Mouse (Mus musculus) frontal cortex, postnatal 14 days (tissue): ENCODE measurements at regions not wholly inside any gene's neighbourhood (a gene's known extent, or its start where the extent isn't known, plus 50 kb on each side); places are given as distances from the start of the nearest gene placed in this dataset.

Source experiments
- DNase-seq, 2 experiments: peaks; one replicate each; pipeline ENCODE4 v3.0.0; 2022; ENCODE audit warnings: low spot score in 2 of 2

- DNase-seq: no peak
Observed at GRCm38 (mm10) chr11:112839721-112840494, 57.9 kb downstream of the Sox9 start.

GRCm38 (mm10) chr11:112840495-112840828, 58.4 kb downstream of the Sox9 start:
- no peak for DNase-seq

DNA sequence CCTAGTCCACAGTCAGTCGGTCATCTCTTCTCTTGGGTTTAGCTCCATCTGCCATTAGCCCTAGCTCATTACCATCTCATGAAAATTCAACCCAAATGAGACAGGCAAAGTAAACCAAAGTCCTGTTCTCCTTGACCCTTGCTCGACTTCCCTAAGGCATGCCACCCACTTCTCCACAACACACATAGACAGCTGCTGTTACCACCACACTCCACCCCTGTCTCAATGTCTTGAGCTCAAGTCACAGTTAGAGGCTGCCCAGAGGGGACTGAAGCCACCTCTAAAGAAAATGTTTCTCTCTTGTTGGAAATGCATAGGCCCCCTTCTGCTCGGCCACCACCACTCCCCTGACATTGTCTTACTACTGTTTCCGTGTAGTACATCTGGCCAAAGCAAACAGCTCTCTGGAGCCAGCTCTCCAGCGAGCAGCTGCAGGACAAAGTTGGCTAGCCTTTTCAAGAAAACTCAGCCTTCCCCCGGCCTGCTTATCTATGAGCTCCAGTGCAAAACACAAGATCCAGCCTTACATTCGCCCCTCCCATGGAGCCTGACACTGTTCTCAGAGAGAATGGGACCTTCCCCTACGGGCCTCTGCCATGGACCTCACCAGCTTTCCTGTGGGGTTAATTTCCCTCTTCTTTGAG, 62.4 kb downstream of the Sox9 start:
- no peak for DNase-seq

DNA sequence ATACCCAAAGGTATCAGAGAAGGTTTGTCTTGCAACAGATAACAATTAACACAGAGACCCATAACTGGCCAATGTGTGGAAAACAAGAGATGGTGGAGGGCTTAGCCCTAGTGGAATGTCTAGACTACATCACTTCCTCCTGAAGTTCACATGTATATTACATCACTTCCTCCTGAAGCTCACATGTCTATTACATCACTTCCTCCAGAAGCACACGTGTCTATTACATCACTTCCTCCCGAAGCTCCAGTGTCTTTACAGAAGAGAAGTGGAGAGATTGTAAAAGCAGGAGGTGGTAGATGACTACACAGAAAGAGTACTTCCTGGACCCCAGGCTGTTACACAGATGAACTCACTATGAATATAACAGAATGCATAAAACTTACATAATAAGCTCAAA, 65.1 kb downstream of the Sox9 start:
- no peak for DNase-seq

DNA sequence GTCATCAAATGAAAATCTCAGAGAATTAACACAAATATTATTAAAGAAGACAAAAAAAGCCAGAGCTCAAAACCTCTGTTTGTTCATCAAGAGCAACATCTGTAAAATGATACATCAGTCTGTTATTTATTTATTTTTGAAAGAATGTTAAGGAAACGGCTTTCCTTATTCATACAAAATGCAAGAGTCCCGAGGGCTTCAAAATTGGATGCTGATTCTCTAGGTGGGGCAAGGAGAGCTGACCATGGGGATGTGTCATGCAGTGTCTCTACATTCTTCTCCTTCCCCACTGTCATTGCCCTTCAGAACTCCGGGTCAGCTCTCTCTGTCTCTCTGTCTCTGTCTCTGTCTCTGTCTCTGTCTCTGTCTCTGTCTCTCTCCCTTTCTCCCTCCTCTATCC, 65.8 kb downstream of the Sox9 start:
- DNase-seq: no peak

DNA sequence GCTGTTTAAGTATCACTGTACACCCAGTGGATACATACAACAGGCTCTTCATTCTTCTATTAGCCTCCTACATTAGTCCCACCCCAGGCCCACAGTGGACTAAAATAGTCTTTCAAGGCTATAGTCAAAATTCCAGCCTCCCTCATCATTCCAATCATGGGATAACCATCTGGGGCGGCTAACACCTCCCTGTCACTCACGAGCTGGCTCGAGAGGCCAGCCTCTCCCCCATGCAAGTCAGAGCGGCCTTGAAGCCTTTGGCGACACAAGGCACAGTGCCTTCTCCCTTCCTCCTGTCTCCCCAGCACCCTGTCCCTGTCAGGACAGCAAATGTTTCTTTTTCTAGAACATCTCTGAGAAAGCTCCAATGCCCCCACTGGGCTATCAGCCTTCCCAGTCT, 68.0 kb downstream of the Sox9 start:
- DNase-seq: no peak

- DNase-seq: no peak
Observed at GRCm38 (mm10) chr11:112850532-112851272, 68.7 kb downstream of the Sox9 start.

- no peak for DNase-seq
Observed at GRCm38 (mm10) chr11:112851321-112851720, 69.3 kb downstream of the Sox9 start.

GRCm38 (mm10) chr11:112855975-112856374, 74.0 kb downstream of the Sox9 start:
- DNase-seq: no peak

GRCm38 (mm10) chr11:112859309-112859708, 77.3 kb downstream of the Sox9 start:
- DNase-seq: no peak

DNA sequence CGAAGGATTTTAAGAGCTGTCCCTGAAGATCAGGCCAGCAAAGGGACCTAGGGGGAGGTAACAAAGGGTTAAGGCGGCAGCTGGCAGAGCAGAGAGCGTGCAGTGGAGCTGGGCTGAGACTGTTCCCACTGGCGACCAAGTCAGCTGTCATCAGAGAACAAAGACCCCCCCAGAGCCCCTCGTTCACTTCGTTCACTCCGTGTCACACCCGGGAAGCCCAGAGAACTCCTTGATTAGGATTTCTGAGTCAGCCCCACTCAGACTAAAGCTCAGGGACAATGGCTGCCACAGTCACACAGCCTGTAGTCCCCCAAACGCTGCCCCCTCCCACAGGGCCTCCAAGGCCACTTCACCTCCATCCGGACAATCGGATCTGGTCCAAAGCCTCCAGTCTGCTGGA, 78.8 kb downstream of the Sox9 start:
- DNase-seq: no peak

DNA sequence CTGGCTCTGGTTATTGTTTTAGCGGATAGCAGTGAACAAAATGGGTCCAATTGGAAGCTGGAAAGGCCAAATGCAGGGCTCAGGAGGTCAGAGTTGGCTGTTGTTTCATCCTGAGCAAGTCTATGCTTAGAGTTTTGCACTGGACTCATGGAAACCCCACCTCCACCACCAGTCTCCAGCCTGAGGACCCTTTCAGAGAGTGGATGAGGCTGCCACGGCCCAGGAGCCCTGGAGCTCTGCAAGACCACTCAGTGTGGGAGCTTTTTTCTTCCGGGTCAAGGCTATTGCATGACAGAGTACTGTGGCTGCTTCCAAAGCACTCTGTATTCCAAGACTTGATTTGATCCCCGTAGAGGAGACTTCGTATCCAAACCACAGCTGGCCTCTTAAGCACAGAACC, 79.2 kb downstream of the Sox9 start:
- no peak for DNase-seq

DNA sequence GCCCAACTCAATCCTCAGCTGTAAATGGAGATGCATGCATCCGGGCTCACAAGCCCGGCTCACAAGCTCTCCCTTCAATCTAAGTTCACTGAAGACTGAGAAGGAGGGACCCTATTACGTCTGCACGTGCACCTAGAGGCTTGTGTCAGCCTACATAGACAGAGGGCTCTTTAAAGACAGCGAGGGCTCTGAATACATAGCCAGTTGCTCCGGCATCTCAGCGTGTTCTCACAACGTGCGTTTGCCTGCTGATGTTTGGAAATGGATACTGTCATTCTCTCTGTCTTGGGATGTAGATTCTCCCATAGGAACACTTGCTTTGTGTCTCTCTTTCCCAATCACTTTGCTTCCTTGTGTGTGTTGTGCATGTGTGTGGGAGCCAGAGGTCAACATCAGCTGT, 83.8 kb downstream of the Sox9 start:
- DNase-seq: no peak

DNA sequence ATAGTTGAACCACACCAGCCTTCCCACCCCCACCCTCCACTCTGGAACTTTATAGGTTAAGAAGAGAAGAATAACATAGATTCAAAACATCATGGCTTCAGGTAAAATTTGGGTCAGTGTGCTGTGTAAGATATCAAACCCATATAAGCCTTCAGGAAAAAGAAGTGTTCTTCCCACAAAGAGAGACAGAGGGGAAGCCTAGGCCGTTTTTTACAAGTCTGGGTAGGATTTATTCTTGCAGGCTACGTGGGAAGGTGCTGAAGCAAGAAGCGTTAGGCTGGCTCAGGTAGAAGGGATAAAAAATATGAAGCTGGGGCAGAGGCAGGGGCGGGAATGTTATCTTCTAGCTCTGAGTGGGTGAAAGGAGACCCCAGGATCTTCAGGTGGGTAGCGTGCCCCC, 87.5 kb downstream of the Sox9 start:
- no peak for DNase-seq

DNA sequence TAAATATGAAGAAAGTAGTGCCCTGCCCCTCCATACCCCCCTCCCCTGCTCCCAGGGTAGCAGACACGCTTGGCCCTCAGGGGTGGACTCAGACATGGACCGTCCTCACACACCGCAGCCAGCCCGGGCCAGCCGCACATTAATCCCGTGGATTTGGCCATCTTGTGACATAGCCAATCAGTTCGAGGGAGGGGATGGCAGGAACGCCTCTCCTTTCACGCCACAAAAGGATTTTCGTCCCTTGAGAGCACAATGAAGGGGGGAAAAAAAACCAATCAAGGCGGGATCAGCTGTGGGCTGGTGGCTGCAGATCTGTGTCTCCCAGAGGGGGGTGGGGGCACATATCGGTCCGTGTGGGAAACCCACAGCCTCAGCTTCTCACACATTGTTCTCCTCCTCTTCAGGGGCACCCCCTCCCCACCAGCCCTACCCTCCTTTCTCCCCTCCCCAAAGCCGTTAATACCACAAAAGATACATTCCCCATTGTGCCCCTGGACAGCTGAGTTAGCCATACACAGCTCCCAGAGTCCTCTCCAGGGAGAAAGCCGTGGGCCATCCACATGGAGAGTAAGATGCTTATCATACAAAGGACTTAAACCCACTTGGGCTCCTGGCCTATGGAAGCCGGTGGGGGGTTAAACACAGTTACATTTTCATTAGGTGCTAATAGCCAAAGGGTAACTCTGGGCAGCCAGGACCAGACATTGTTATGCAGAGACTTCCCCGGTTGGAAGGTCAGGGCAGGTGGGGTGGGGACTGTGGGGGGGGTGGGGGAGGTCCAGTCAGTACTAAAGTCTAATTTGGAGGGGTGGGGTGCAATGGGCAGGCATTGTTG, 88.4 kb downstream of the Sox9 start:
- no peak for DNase-seq

DNA sequence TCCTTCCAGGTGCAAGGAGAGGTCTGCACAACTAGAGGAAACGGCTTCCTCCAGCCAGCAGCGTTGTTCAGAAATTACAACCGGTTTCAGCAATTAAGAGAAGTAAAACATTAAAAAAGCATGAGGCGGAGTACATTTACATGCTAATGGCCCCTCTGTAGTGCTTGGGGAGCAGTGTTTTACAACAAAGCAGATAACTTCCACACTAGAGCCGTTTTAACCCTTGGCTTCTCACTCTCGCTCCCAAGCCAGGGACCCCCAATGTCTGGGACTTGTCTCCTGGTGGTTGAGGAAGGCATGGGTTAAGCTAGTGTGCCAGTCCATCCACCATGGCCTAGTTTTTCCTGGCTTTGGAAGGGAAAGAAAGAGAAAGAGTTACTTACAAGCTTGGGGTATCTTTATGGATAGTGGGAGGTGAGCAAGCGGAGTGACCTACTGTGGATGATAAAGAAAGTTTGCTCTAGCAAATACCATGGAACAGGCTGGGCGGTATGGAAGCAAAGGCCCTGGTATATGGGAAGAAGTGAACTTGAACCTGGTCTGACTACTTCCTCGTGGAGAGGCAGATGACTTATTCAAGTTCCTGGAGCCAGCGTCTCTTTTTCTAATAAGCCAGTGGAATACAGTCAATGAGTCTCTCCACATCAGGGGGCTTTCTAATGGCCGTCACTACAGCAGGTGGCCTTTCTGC, 90.8 kb downstream of the Sox9 start:
- DNase-seq: no peak

DNA sequence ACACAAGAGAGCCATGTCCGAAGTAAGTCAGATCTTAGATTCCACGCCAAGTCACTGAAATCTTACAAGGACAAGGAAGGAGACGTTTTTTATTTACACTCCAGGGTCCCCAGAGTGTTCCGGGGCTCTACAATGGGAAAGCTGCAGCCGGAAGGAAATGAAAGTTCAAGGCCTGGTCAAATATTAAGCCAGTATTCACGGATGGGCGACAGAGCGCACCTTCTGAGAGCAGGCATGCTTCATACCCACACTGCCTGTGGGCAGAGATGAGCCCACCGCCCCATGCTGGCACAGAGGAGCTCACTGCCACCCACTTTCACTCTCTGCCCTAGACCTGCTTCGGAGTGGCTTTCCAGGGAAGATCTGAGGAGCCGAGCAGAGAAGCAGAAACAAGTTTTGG, 92.2 kb downstream of the Sox9 start:
- no peak for DNase-seq

- no peak for DNase-seq
Observed at GRCm38 (mm10) chr11:112876226-112876625, 94.2 kb downstream of the Sox9 start.

GRCm38 (mm10) chr11:112878436-112878835, 96.4 kb downstream of the Sox9 start:
- no peak for DNase-seq

DNA sequence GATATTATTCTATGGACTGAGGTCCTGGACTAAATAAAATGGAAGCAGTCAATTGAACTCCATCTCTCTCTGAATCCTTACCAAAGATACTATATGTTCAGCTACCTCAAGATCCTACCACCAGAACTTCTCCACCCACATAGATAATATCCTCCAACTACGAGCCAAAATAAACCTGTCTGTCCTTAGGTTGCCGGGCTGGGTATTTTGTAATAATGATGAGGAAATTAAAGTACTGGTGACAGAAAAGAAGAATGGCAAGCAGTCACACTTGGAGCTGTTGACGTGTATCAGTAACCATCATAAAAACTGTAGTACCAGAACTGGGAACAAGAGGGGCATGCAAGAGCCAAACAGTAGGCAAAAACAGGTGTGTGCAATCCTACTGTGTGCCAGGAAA, 98.7 kb downstream of the Sox9 start:
- no peak for DNase-seq

- DNase-seq: no peak
Observed at GRCm38 (mm10) chr11:112885336-112885940, 103.4 kb downstream of the Sox9 start.
